17 mouse cellular contexts compared by ENCODE assay signal in the genomic region with DNA sequence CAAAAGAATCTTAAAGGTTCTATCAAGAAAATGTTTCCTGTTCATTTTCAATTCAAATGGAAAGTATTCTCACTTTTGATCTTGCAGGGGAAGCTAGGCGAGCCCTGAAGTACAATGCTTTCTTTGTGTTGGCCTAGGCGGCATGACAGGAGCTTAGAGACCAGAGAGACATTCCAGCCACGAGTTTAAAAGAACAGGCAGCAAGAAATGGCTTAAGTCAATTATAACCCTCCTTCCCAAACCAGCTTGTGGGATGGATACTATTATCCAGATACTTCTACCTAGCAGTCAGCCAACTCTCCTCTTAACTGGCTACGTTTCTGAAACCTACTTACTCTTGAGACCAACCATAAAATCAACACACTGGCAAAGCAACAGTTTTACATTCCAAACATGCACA.
DNase-seq lines count a peak whose midpoint lies in the region; ATAC-seq lines count a peak whose summit lies in the region.
"Had no signal": no experiment of that assay in that cellular context is flagged by ENCODE, and none has a peak within 500 bp of the region (broad histone marks: within the 10 kb centered on the region; RNA-seq: fewer than 3 reads in every experiment).

No protein-coding gene starts in this region.

- no peaks in the 10 kb centered on the region for H3K9me3 ChIP-seq in heart, embryonic 12.5 days (replicated peaks)
- H3K9me3 ChIP-seq in embryonic facial prominence, embryonic 13.5 days = no peaks in the 10 kb centered on the region
- no peaks in the 10 kb centered on the region for H3K9me3 ChIP-seq in kidney, embryonic 14.5 days (ENCODE audit: control insufficient read depth, low read length)
- H3K9me3 ChIP-seq: forebrain, embryonic 12.5 days; heart, embryonic 10.5 days; hindbrain, embryonic 12.5 days; megakaryocyte, embryonic 14.5 days; neural tube, embryonic 13.5 days had no signal

- H3K27ac ChIP-seq in heart, embryonic 12.5 days (ENCODE audit: poor library complexity, severe bottlenecking) = 0 out of 2 replicates have a peak overlapping the region, but pooled peaks have one; percentile 11
- H3K27ac ChIP-seq in embryonic facial prominence, embryonic 13.5 days = peak overlapping the region; percentile 58; the same call in 1 of the 2 replicates
- no peak overlapping the region for H3K27ac ChIP-seq in kidney, embryonic 14.5 days (ENCODE audit: low read depth, low read length)
- H3K27ac ChIP-seq: forebrain, embryonic 12.5 days; heart, embryonic 10.5 days; left cerebral cortex, adult 2 months; neural tube, embryonic 13.5 days had no signal

- 30% methylated on average over 4 of the region's 4 CpGs for WGBS in heart, embryonic 12.5 days
- 9% methylated on average over 4 of the region's 4 CpGs for WGBS in embryonic facial prominence, embryonic 13.5 days
- WGBS in kidney, embryonic 14.5 days = 49% methylated on average over 4 of the region's 4 CpGs

- intact Hi-C loops in heart, postnatal 25 days (cut with DNase I) = no loop called here

- H3K4me1 ChIP-seq in heart, embryonic 12.5 days (replicated peaks) = no peaks in the 10 kb centered on the region
- peaks cover 12% of the 10 kb centered on the region; the same call in 1 of the 2 replicates for H3K4me1 ChIP-seq in embryonic facial prominence, embryonic 13.5 days
- H3K4me1 ChIP-seq in kidney, embryonic 14.5 days (ENCODE audit: control insufficient read depth, insufficient read depth, low read length) = no peaks in the 10 kb centered on the region
- H3K4me1 ChIP-seq: heart, embryonic 10.5 days; hindbrain, embryonic 12.5 days; megakaryocyte, embryonic 14.5 days; neural tube, embryonic 13.5 days had no signal

- no peak overlapping the region for H3K4me3 ChIP-seq in heart, embryonic 12.5 days
- no peak overlapping the region for H3K4me3 ChIP-seq in embryonic facial prominence, embryonic 13.5 days
- no peak overlapping the region for H3K4me3 ChIP-seq in kidney, embryonic 14.5 days (ENCODE audit: low read length)
- H3K4me3 ChIP-seq: forebrain, embryonic 12.5 days; heart, embryonic 10.5 days; hindbrain, embryonic 12.5 days; left cerebral cortex, adult 2 months; megakaryocyte, embryonic 14.5 days; neural tube, embryonic 13.5 days had no signal

- no peak overlapping the region for H3K9ac ChIP-seq in heart, embryonic 12.5 days
- H3K9ac ChIP-seq in embryonic facial prominence, embryonic 13.5 days = no peak overlapping the region
- no peak overlapping the region for H3K9ac ChIP-seq in kidney, embryonic 14.5 days (ENCODE audit: low read depth, low read length)
- H3K9ac ChIP-seq: forebrain, embryonic 12.5 days; hindbrain, embryonic 12.5 days; neural tube, embryonic 13.5 days had no signal

- no peak for ATAC-seq in heart, embryonic 12.5 days (ENCODE audit: insufficient number of reproducible peaks, low FRiP score)
- ATAC-seq in embryonic facial prominence, embryonic 13.5 days (ENCODE audit: insufficient number of reproducible peaks, insufficient read depth, low FRiP score, low TSS enrichment, low read depth) = no peak
- no peak for ATAC-seq in kidney, embryonic 14.5 days (ENCODE audit: low FRiP score, low TSS enrichment)

- H3K27me3 ChIP-seq in heart, embryonic 12.5 days (replicated peaks) = no peaks in the 10 kb centered on the region
- H3K27me3 ChIP-seq in embryonic facial prominence, embryonic 13.5 days = no peaks in the 10 kb centered on the region
- no peaks in the 10 kb centered on the region for H3K27me3 ChIP-seq in kidney, embryonic 14.5 days (ENCODE audit: control insufficient read depth, insufficient read depth, low read length)
- H3K27me3 ChIP-seq: forebrain, embryonic 12.5 days; hindbrain, embryonic 12.5 days; megakaryocyte, embryonic 14.5 days; neural tube, embryonic 13.5 days had no signal

- DNase-seq in heart, postnatal 25 days (ENCODE audit: low spot score) = no peak
- DNase-seq in retina, postnatal 1 day = peak; percentile 9
- no peak for DNase-seq in retina, embryonic 14.5 days (ENCODE audit: low spot score)
- DNase-seq in layer of hippocampus, adult 8-10 months (ENCODE audit: low spot score in 2 of 2) = no peak
- DNase-seq in urinary bladder, postnatal 25 days (ENCODE audit: low spot score) = no peak
- DNase-seq: cerebellum, postnatal 36 days; kidney, adult 18-20 months had no signal

- H3K36me3 ChIP-seq in heart, embryonic 12.5 days = no peaks in the 10 kb centered on the region
- no peaks in the 10 kb centered on the region for H3K36me3 ChIP-seq in embryonic facial prominence, embryonic 13.5 days
- no peaks in the 10 kb centered on the region for H3K36me3 ChIP-seq in kidney, embryonic 14.5 days (ENCODE audit: control insufficient read depth, insufficient read depth, low read length)
- H3K36me3 ChIP-seq: forebrain, embryonic 12.5 days; heart, embryonic 10.5 days; hindbrain, embryonic 12.5 days; neural tube, embryonic 13.5 days had no signal

- H3K4me2 ChIP-seq in heart, embryonic 12.5 days = no peak overlapping the region
- H3K4me2 ChIP-seq in embryonic facial prominence, embryonic 13.5 days = no peak overlapping the region
- no peak overlapping the region for H3K4me2 ChIP-seq in kidney, embryonic 14.5 days (replicated peaks; ENCODE audit: low read depth, low read length)
- H3K4me2 ChIP-seq: forebrain, embryonic 12.5 days; hindbrain, embryonic 12.5 days; liver, embryonic 11.5 days; neural tube, embryonic 13.5 days had no signal
